Mouse (Mus musculus) 3134 (cell line): ENCODE measurements around the gene Olfr978.
"Not testable (repeated sequence)": the region's sequence is repeated elsewhere in the genome, so short reads cannot be mapped to it uniquely, and the experiment has no call there.

Experiments
- DNase-seq: peaks from one replicate; pipeline ENCODE4 v3.0.0-alpha.2; 2011; ENCODE audit warnings: low spot score; ENCODE audit not compliant: insufficient read length; ENCODE audit errors: extremely low read depth

Gene Olfr978

GRCm38 (mm10) chr9:39991813-39992212 lies at the start of gene Olfr978:
Olfr978 (plus strand) TSS chr9:39992113.
- no peak for DNase-seq

- no peak for DNase-seq
Observed at GRCm38 (mm10) chr9:39951946-39952345, 40.0 kb upstream of the Olfr978 start, which contains the start of gene Olfr975. Olfr975 (minus strand) TSS chr9:39952046.

GRCm38 (mm10) chr9:39961033-39961432 lies 30.9 kb upstream of the Olfr978 start, which contains the start of gene Olfr976:
Olfr976 (minus strand) TSS chr9:39961133.
- DNase-seq, result not testable (repeated sequence)

GRCm38 (mm10) chr9:39976581-39977145 lies 15.2 kb upstream of the Olfr978 start:
- DNase-seq, result not testable (repeated sequence)

- no peak for DNase-seq
Observed at GRCm38 (mm10) chr9:40003365-40003764, 11.5 kb downstream of the Olfr978 start, which contains the start of gene Olfr979. Olfr979 (minus strand) TSS chr9:40003465.

- no peak for DNase-seq
Observed at GRCm38 (mm10) chr9:40009482-40009881, 17.6 kb downstream of the Olfr978 start, which contains the start of gene Olfr980. Olfr980 (minus strand) TSS chr9:40009582.

- no peak for DNase-seq
Observed at GRCm38 (mm10) chr9:40021164-40021563, 29.3 kb downstream of the Olfr978 start, which contains the start of gene Olfr981. Olfr981 (plus strand) TSS chr9:40021464.
